Mouse (Mus musculus) kidney, adult 9 months (tissue): ENCODE data around the gene Scn8a.

Experiments used
- DNase-seq: peaks from one replicate; pipeline ENCODE4 v3.0.0; 2022

The Scn8a gene

GRCm38 (mm10) chr15:100960958-100961357, 91.3 kb downstream of the Scn8a start:
- no peak for DNase-seq

GRCm38 (mm10) chr15:100961561-100961960, 91.9 kb downstream of the Scn8a start:
- peak; percentile 3 for DNase-seq

GRCm38 (mm10) chr15:100971443-100971842, 101.8 kb downstream of the Scn8a start:
- no peak for DNase-seq

DNA sequence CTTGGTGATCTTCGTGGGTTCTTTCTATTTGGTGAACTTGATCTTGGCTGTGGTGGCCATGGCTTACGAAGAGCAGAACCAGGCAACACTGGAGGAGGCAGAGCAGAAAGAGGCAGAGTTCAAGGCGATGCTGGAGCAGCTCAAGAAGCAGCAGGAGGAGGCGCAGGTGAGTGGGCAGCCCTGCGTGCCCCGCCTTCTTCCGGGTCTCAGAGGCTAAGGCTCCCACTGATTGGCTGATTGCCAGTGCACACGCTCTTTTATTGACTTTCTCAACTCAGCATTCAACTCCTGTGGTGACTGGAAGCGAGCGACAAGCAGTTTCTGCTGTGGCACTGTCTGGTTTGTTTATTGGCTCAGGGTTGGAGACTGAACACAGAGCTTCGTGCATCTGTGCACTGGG, 103.1 kb downstream of the Scn8a start:
- DNase-seq: no peak

GRCm38 (mm10) chr15:100974679-100975078, 105.0 kb downstream of the Scn8a start:
- DNase-seq: peak; percentile 15

DNA sequence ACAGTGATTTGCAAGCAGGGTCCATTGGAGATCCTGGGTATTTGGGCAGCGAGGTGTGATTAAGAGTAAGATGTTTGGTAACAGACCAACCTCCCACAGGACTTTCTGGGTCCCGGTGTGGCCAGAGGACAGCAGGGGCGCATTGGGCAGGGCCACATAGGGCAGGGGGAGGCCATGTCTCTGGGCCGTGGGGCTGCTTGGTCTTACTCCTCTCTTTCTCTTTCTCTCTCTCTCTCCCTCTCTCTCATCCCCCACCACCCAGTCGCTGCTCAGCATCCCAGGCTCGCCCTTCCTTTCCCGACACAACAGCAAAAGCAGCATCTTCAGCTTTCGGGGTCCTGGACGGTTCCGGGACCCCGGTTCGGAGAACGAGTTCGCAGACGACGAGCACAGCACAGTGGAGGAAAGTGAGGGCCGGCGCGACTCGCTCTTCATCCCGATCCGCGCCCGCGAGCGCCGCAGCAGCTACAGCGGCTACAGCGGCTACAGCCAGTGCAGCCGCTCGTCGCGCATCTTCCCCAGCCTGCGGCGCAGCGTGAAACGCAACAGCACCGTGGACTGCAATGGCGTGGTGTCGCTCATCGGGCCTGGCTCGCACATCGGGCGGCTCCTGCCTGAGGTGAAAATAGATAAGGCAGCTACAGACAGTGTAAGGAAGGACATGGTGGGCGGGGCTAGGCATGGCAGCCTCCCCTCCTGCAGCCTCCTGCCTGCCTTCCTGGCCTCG, 113.9 kb downstream of the Scn8a start:
- no peak for DNase-seq

GRCm38 (mm10) chr15:100984154-100984893, 114.7 kb downstream of the Scn8a start:
- no peak for DNase-seq

GRCm38 (mm10) chr15:100986479-100986878, 116.8 kb downstream of the Scn8a start:
- no peak for DNase-seq

- no peak for DNase-seq
Observed at GRCm38 (mm10) chr15:100987031-100987430, 117.4 kb downstream of the Scn8a start.

- no peak for DNase-seq
Observed at GRCm38 (mm10) chr15:100990283-100990682, 120.6 kb downstream of the Scn8a start.

DNA sequence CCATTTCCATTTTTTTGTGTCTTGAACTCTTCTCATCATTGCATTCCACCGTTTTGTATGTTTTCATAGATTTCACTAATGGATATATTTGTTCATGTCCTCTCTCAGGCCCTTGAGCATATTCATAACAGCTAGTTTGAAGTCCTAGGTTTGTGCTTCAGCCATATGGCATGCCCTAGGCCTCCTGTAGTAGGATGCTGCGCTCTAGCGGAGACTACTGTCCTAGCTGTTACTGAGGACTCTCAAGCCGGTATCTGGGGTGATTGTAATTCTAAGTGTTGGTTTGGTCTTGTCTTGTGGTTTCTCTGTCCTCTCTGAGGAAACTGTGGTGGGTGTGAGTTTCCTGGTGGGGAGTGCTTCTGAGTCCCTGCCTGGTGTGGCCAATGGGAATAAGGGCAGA, 127.4 kb downstream of the Scn8a start:
- peak; percentile 22 for DNase-seq

DNA sequence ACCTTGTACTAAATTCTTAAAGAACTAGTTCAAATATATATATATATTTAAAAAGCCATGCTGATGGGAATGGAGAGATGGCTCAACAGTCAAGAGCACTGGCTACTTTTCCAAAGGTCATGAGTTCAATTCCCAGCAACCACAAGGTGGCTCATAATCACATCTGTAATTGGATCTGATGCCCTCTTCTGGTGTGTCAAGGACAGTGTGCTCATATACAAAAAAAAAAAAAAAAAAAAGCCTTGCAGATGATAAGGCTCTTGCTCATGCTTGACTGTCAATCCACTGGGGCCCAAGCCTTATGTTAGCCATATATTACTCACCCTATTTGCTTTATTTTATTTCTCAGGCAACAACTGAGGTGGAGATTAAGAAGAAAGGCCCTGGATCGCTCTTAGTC, 132.0 kb downstream of the Scn8a start:
- DNase-seq: no peak

GRCm38 (mm10) chr15:101002466-101002865, 132.8 kb downstream of the Scn8a start:
- DNase-seq: no peak

DNA sequence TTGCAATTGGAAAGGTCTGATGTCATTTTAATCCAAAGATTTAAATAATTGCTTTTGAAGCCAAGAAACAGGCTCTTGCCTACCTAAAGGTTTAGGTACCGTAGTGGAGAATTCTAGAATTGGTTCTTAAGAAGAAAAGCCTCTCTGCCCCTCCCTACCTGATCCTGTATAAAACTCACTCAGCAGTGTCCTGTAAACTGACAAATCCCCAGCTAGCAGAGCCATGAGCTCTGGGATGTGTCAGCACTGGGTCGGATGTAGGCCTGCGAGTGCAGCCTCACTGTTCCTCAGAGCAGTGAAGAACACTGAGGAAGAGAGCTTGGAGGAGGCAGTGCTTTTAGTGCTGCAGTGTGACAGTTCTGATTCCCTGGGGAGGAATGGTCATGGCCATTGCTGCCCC, 134.9 kb downstream of the Scn8a start:
- DNase-seq: no peak

GRCm38 (mm10) chr15:101005717-101006116, 136.1 kb downstream of the Scn8a start:
- no peak for DNase-seq

- DNase-seq: peak; percentile 64
Observed at GRCm38 (mm10) chr15:101006251-101007040, 136.8 kb downstream of the Scn8a start.

DNA sequence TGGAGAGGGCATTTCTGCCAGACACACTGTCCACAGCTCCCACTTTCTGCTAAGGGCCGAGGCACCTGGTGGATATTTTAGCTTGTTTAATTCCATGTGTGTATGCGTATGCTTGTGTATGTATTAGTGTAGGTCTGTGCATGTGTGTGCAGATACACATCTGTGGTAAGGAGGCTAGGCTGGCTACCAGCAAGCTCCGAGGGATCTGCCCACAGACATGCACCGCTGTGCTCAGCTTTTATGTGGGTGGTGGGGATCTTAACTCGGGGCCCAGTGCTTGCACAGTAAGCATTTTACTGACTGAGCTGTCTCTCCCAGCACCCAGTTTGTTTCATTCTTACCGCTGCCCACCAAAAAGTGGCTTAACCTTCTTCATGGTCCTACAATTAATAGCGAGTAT, 137.6 kb downstream of the Scn8a start:
- no peak for DNase-seq

DNA sequence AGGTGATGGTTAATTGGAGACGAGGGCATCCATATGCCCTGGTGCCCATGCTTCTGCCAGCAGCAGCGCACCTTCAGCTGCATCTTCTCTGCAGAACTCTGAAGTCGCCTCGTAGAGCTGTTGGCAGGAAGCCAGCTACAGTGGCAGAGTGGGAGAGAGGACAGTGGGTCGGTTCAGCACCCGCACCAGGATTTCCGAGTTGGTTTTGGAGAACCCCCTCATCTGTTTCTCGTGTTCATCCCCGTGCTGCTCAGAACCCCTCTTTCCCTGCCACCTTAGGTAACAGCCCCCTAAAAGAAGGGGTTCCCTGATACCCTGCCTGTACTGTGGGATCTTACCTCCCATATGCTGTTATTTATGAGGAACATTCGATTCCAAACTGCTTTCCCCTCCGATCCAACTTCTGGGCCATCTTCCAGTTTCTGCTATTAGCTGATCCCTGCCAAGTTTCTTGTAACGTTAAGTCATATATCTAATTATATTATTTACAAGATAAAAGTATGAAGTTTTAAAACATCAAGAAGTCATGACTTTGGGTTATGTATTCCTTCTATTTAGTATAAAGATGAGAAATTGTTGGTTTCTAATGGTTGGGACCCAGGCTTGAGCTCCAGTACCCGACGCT, 138.8 kb downstream of the Scn8a start:
- no peak for DNase-seq

DNA sequence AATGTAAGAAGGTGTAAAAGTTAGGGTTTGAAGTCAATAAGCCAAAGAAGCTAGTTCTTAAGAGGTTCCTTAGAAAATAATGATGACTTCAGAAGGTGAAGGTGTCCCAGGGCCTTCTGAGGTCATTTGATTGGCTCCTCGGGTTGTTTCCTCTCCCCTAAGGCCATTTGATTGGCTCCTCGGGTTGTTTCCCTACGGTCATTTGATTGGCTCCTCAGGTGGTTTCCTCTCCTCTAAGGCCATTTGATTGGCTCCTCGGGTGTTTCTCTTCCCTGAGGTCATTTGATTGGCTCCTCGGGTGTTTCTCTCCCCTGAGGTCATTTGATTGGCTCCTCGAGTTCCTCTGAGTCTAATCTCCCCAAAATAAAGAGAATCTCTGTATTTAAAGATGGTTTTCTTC, 141.7 kb downstream of the Scn8a start:
- no peak for DNase-seq

- DNase-seq: no peak
Observed at GRCm38 (mm10) chr15:101028960-101029359, 159.3 kb downstream of the Scn8a start.

DNA sequence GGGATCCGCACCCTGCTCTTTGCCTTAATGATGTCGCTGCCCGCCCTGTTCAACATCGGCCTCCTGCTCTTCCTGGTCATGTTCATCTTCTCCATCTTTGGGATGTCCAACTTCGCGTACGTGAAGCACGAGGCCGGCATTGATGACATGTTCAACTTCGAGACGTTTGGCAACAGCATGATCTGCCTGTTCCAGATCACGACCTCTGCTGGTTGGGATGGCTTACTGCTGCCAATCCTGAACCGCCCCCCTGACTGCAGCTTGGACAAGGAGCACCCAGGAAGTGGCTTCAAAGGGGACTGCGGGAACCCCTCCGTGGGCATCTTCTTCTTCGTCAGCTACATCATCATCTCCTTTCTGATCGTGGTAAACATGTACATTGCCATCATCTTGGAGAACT, 170.0 kb downstream of the Scn8a start:
- DNase-seq: no peak

DNA sequence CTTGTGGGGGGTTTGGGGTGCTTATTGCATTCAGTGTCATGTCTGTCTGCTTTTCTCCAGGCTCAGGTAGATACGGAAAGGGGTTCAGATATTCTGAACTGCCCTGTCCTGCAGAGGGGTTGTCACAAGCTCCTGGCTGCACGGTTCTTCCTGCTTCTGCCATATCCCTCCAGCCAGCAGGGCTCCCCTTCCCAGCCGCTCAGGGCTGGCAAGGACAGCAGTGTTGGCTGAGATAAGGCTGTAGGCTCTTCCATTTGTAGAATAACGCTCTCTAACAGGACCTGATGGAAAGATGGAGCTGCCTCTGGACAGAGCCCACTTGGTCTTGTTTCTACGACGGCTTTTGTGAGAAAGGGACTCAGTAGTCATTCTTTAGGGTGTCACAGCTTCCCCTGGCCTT, 172.3 kb downstream of the Scn8a start:
- DNase-seq: no peak

- peak; percentile 66 for DNase-seq
Observed at GRCm38 (mm10) chr15:101042613-101043012, 173.0 kb downstream of the Scn8a start.
